Mouse (Mus musculus) kidney, postnatal 0 days (tissue): ENCODE measurements at regions not wholly inside any gene's neighbourhood (a gene's known extent, or its start where the extent isn't known, plus 50 kb on each side); places are given as distances from the start of the nearest gene placed in this dataset.

Experiments
- ATAC-seq: fragments of 200-750 bp; cut with Nextera tagmentation; replicated peaks from 2 replicates; pipeline ENCODE4 v1.8.0; 2017; ENCODE audit warnings: low read depth, moderate number of reproducible peaks, moderate TSS enrichment, moderate library complexity; ENCODE audit not compliant: low FRiP score
- DNase-seq: peaks from one replicate; pipeline ENCODE4 v3.0.0-alpha.2; 2016; ENCODE audit warnings: low spot score
- H3K27ac ChIP-seq: fragments of 300-500 bp; sonication (generic); 2 replicates; pipeline ENCODE4 v1.5.1; 2014; ENCODE audit warnings: mild to moderate bottlenecking
- H3K27me3 ChIP-seq: fragments of 300-500 bp; sonication (generic); 2 replicates; pipeline ENCODE4 v1.6.1; 2014; ENCODE audit warnings: low read length, mixed read lengths; ENCODE audit not compliant: insufficient read depth
- H3K36me3 ChIP-seq: fragments of 300-500 bp; sonication (generic); 2 replicates; pipeline ENCODE4 v1.6.1; 2014; ENCODE audit warnings: low read length, mixed read lengths; ENCODE audit not compliant: insufficient read depth
- H3K4me1 ChIP-seq: fragments of 300-500 bp; sonication (generic); replicated peaks from 2 replicates; pipeline ENCODE4 v1.6.1; 2014; ENCODE audit warnings: antibody characterized with exemption, low read length, mixed read lengths; ENCODE audit not compliant: insufficient read depth
- H3K4me2 ChIP-seq: fragments of 300-500 bp; sonication (generic); 2 replicates; pipeline ENCODE4 v1.6.1; 2014; ENCODE audit warnings: mild to moderate bottlenecking, low read length, moderate library complexity, mixed read lengths
- H3K4me3 ChIP-seq: fragments of 300-500 bp; sonication (generic); replicated peaks from 2 replicates; pipeline ENCODE4 v1.5.1; 2014; ENCODE audit warnings: low read depth, low read length
- H3K9ac ChIP-seq: fragments of 300-500 bp; sonication (generic); 2 replicates; pipeline ENCODE4 v1.6.1; 2014; ENCODE audit warnings: low read depth, low read length
- H3K9me3 ChIP-seq: fragments of 300-500 bp; sonication (generic); replicated peaks from 2 replicates; pipeline ENCODE4 v1.6.1; 2016; ENCODE audit warnings: low read length, inconsistent platforms, mixed read lengths
- CTCF ChIP-seq: IDR thresholded peaks from 2 replicates; pipeline ENCODE4 v1.5.1; 2016; ENCODE audit warnings: antibody characterized with exemption, low read depth, mild to moderate bottlenecking, moderate library complexity
- WGBS: fragments of 180-500 bp; shearing (Covaris S2); extraction: QIAGEN DNeasy Blood & Tissue Kit; methylation state at CpG from one replicate; pipeline ENCODE4 v1.1.7; 2014; 5-methylcytosine and 5-hydroxymethylcytosine counted together

GRCm38 (mm10) chr13:111920534-111920933 lies 111.7 kb upstream of the Map3k1 start:
- no peak overlapping the region for H3K9ac ChIP-seq
- ATAC-seq (no peak), DNase-seq (no peak)
- H3K27ac ChIP-seq, result no peak overlapping the region
- no peak for TF ChIP-seq CTCF
- H3K27me3 ChIP-seq, result no peaks in the 10 kb centered on the region
- no peaks in the 10 kb centered on the region for H3K4me1 ChIP-seq
- H3K36me3 ChIP-seq, result no peaks in the 10 kb centered on the region
- no peak overlapping the region for H3K4me3 ChIP-seq
- no peak overlapping the region for H3K4me2 ChIP-seq
- 0 out of 2 replicates have a peak, but pooled peaks cover 7% of the 10 kb centered on the region for H3K9me3 ChIP-seq
- WGBS, result 89% methylated on average over 2 of the region's 2 CpGs

GRCm38 (mm10) chr13:111921142-111922035 lies 112.6 kb upstream of the Map3k1 start:
- no peaks in the 10 kb centered on the region for H3K4me1 ChIP-seq
- H3K27ac ChIP-seq, result no peak overlapping the region
- no peak overlapping the region for H3K4me2 ChIP-seq
- 90% methylated on average over 5 of the region's 5 CpGs for WGBS
- DNase-seq (no peak), ATAC-seq (no peak)
- H3K9ac ChIP-seq, result no peak overlapping the region
- H3K27me3 ChIP-seq, result no peaks in the 10 kb centered on the region
- H3K36me3 ChIP-seq, result no peaks in the 10 kb centered on the region
- H3K9me3 ChIP-seq, result 0 out of 2 replicates have a peak, but pooled peaks cover 7% of the 10 kb centered on the region
- no peak for TF ChIP-seq CTCF
- no peak overlapping the region for H3K4me3 ChIP-seq

DNA sequence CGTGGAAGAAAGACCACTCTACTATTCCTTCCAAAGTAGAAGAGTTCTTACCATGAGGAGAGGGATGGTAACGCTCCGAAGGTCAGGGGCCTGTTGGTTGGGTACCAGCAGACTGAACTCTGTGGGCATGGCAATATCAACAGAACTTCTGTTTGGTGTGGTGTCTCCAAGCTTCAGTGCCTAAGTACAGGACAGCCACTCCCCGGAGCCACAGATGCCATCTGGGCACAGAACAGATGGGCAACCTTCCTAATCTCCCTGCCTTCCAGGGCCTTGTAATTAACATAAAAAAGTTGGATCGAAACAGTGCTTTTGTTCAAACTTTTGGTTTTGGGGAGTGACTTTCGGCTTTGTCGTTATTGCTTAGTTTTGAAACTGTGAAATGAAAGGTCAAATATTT lies 116.6 kb upstream of the Map3k1 start:
- Histone ChIP-seq H3K4me3 (no peak overlapping the region), H3K27me3 (no peaks in the 10 kb centered on the region), H3K4me2 (no peak overlapping the region), H3K9ac (no peak overlapping the region), H3K9me3 (0 out of 2 replicates have a peak, but pooled peaks cover 7% of the 10 kb centered on the region), H3K4me1 (no peaks in the 10 kb centered on the region), H3K36me3 (no peaks in the 10 kb centered on the region), H3K27ac (no peak overlapping the region)
- TF ChIP-seq CTCF, result no peak
- ATAC-seq (no peak), DNase-seq (no peak)
- WGBS, result 94% methylated on average over 7 of the region's 7 CpGs

GRCm38 (mm10) chr13:111926801-111927200 lies 118.0 kb upstream of the Map3k1 start:
- 76% methylated on average over 8 of the region's 8 CpGs for WGBS
- H3K27me3 ChIP-seq, result no peaks in the 10 kb centered on the region
- H3K27ac ChIP-seq, result no peak overlapping the region
- no peak for DNase-seq
- no peak overlapping the region for H3K4me3 ChIP-seq
- TF ChIP-seq CTCF, result no peak
- 0 out of 2 replicates have a peak, but pooled peaks cover 6% of the 10 kb centered on the region for H3K9me3 ChIP-seq
- H3K9ac ChIP-seq, result no peak overlapping the region
- ATAC-seq, result no peak
- H3K4me1 ChIP-seq, result no peaks in the 10 kb centered on the region
- H3K36me3 ChIP-seq, result no peaks in the 10 kb centered on the region
- H3K4me2 ChIP-seq, result no peak overlapping the region

- Histone ChIP-seq H3K4me1 (no peaks in the 10 kb centered on the region), H3K36me3 (no peaks in the 10 kb centered on the region)
Observed at GRCm38 (mm10) chr13:111927489-111927888, 118.7 kb upstream of the Map3k1 start.

DNA sequence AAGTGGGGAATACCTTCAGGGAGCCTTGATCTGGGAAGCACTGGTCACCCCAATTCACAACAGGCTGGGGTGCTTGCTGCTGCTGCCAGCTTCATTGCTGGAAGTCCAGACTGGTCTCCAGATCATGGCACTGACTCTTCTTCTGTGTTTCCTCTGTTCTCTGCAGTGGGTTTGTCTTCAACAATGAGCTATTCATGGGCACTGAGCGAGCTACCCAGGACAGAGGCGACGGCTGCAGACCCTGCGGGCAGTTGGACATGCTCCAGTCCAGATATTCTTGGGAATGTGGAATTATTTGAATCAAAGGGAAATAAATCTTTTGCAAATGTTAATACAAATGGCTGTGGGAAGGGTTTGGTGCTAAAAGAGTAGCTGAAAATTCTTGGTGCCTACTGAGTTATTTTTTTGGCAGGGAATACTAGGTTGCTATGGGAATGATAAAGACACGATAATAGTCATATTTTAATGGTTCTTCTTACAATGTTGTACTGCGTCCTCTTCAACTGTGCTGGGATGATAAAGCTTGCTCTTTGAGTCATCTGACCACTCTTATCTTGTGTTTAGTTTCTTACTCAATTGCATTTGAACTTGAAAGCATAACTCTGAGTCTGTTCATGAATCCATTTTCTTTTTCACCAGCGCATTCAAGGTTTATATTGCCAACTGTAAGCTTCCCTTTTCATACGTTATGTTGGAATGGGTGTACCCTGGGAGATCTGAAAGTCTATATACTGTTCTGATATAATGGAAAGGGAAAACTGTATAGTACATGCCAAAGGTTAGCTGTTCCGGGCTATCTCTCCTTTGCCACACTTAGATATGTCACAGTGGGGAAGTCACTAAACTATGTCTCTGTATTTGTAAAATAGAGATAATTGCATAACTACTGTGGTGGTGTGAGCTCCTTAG lies 120.1 kb upstream of the Map3k1 start:
- no peak overlapping the region for H3K9ac ChIP-seq
- no peaks in the 10 kb centered on the region for H3K4me1 ChIP-seq
- H3K27me3 ChIP-seq, result no peaks in the 10 kb centered on the region
- H3K4me3 ChIP-seq, result no peak overlapping the region
- TF ChIP-seq CTCF, result no peak
- ATAC-seq (no peak), DNase-seq (no peak)
- H3K4me2 ChIP-seq, result no peak overlapping the region
- 85% methylated on average over 9 of the region's 9 CpGs for WGBS
- no peak overlapping the region for H3K27ac ChIP-seq
- H3K36me3 ChIP-seq, result no peaks in the 10 kb centered on the region
- no peaks in the 10 kb centered on the region for H3K9me3 ChIP-seq

More at GRCm38 (mm10) chr13:111927489-111927888, 118.7 kb upstream of the Map3k1 start:
- TF ChIP-seq CTCF, result no peak
- DNase-seq, result no peak
- H3K9me3 ChIP-seq, result no peaks in the 10 kb centered on the region
- H3K9ac ChIP-seq, result no peak overlapping the region
- WGBS, result 39% methylated on average over 3 of the region's 3 CpGs
- no peak overlapping the region for H3K4me2 ChIP-seq
- no peak for ATAC-seq
- H3K27me3 ChIP-seq, result no peaks in the 10 kb centered on the region
- no peak overlapping the region for H3K27ac ChIP-seq
- H3K4me3 ChIP-seq, result no peak overlapping the region
